Mouse (Mus musculus) spleen, postnatal 4 days (tissue): ENCODE data around the gene Olfr78.

Experiments used
- DNase-seq, 2 experiments: peaks; one replicate each; pipeline ENCODE4 v3.0.0; 2022; ENCODE audit warnings: low spot score in 2 of 2

The Olfr78 gene

GRCm38 (mm10) chr7:102759266-102759665 is at the start of gene Olfr78, which contains the start of gene Olfr560:
TSS of gene Olfr78 (minus strand) at chr7:102759471.
TSS of gene Olfr560 (minus strand) at chr7:102759366.
- DNase-seq, result no peak

GRCm38 (mm10) chr7:102803180-102803579 is 43.9 kb upstream of the Olfr78 start, which contains the start of gene Olfr564:
TSS of gene Olfr564 (plus strand) at chr7:102803480.
- no peak for DNase-seq

GRCm38 (mm10) chr7:102770921-102771320 is 11.7 kb upstream of the Olfr78 start, which contains the start of gene Olfr561:
TSS of gene Olfr561 (plus strand) at chr7:102771221.
- DNase-seq, result no peak

GRCm38 (mm10) chr7:102752086-102752485 is 7.2 kb downstream of the Olfr78 start:
- no peak for DNase-seq

GRCm38 (mm10) chr7:102737705-102738104 is 21.6 kb downstream of the Olfr78 start:
- no peak for DNase-seq

- DNase-seq, result no peak
Observed at GRCm38 (mm10) chr7:102733793-102734192, 25.5 kb downstream of the Olfr78 start.

- DNase-seq, result no peak
Observed at GRCm38 (mm10) chr7:102727391-102727790, 31.9 kb downstream of the Olfr78 start, which contains the start of gene Olfr559. TSS of gene Olfr559 (minus strand) at chr7:102727491.

- no peak for DNase-seq
Observed at GRCm38 (mm10) chr7:102718970-102719369, 40.3 kb downstream of the Olfr78 start, which contains the start of gene Olfr33. TSS of gene Olfr33 (minus strand) at chr7:102719070.

GRCm38 (mm10) chr7:102701915-102702314 is 57.4 kb downstream of the Olfr78 start, which contains the start of gene Olfr558:
TSS of gene Olfr558 (plus strand) at chr7:102702215.
- no peak for DNase-seq

- no peak for DNase-seq
Observed at GRCm38 (mm10) chr7:102698461-102698860, 60.8 kb downstream of the Olfr78 start.

- peak in 1 of 2 experiments; percentile 62 for DNase-seq
Observed at GRCm38 (mm10) chr7:102695358-102696125, 63.7 kb downstream of the Olfr78 start, which contains the start of gene Olfr557. TSS of gene Olfr557 (plus strand) at chr7:102695910.
